Mouse (Mus musculus): ENCODE results near the gene Lysmd2. TPM values are rescaled to one million over a fixed set of nuclear protein-coding genes. Genes with fewer than 3 reads are reported as not detected.

The Lysmd2 gene
- polyA plus RNA-seq (2017; shearing (Covaris generic)) = 6.5 TPM

DNA sequence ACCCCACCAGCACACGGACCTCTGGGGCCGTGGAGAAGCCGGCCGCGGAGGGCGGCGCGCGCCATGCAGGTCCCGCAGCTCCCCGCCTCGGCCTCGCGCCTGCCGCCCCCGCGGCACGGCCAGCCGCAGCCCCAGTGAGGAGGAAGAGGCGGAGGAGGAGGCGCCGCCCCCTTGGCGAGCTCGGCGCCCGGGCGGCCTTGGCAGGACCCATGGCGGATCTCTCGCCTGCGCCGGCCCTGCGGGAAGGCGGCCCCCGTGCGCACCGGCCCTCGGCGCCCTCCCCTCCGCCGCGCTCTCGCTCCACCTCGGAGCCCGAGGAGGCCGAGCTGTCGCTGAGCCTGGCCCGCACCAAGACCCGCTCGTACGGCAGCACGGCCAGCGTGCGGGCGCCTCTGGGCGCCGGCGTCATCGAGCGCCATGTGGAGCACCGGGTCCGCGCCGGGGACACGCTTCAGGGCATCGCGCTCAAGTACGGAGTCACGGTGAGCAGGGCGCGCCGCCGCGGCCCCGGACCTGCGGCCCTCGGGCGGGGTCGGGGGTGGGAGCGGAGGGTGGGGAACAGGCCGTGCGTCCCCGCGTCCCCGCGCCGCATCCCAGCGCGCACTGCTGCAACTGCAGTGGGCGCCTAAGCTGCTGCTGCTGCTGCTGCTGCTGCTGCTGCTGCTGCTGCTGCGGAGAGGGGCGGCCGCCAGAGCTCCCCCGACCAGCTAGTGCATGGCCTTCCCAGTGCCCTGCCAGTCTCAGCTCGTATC, at the start of gene Lysmd2:
Gene Lysmd2, plus strand, starts transcription at position 186 of the 752 bp plus-strand sequence.

DNA sequence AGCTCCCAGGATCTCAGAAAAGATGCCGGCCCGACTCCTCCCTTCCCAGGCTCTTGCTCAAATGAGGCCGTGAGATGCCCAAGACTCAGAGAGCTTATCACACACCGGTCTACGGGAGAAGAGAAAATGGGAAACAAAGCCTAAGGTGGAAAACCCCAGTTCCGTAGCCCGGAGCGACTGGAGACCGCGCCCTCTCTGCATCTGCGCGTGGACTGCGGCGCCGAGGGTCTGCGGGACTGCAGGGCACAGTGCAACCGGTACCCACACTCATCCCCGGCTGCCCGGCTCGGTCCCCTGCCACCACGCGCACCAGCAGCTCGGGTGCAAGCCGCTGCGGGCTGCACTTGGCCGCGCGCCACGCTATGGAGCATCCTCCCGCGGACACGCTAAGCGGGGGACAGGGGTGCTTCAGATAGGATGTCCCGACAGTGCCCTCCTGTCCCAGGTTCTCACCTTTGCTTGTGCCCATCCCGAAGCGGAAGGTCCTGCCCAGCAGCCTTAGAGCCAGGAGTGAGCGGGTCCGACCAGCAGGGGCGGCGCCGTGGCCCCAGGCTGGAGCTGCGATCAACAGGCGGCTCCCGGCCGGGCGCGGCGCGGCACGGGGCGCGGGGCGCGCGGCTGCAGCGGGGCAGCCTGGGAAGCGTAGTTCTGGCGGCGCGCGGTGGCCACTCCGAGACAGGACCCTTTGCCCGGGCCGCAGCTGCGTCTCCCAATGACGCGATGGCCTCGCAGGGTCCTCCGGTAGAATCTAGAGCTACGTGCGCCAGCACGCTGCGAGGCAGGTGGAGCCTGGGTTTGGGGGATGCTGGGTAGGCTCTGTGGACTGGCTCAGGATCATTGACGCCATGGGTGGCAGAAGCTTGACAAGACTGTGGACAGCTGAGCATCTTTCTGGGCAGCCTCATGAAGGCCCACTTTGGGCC, 14.7 kb upstream of the Lysmd2 start, which contains the start of gene Tmod2:
Gene Tmod2, minus strand, starts transcription at position 755 of the 923 bp plus-strand sequence.

DNA sequence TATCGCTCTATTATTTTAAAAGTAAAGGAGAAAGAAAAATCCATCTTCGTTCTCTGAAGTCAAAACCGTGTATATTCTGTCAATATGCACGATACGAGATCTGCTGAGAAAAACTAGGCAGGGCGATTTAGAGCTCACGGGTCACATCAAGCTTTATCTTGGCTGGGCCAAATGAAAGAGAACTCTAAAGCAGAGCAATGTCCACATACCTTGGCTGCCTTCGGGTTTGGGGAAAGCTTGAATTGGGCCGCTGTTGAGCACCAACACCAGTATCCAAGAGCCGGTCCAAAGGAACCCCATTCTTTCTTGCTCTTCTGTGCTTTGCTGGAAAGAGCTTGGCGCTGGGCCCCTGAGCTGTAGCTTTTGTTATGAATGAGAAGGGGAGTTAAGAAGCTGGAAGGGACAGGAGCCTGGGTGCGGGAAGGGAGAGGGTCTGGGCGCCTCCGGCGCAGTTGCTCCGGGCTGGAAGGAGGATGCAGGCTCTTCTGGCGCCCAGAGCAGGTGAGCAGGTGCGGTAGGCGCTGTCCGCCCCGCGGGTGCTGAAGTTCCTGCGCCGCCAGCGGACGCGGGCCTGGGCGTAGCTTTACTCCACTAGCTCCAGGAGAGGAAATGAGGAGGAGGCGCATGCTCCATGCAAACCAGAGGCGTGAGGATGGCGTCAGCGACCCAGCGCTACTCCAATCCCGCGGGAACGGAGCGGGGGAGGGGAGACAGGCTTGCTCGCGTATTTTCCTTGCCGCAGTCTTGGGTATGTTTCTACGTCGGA, 58.1 kb downstream of the Lysmd2 start, which contains the start of gene Scg3:
Gene Scg3, minus strand, starts transcription at position 631 of the 766 bp plus-strand sequence.

Other genes starting within 250 kb of the Lysmd2 start
- gene Mapk6, start 215.7 kb upstream of the Lysmd2 start, polyA plus RNA-seq (2017; shearing (Covaris generic)) = 55.5 TPM
- gene Leo1, start 184.2 kb upstream of the Lysmd2 start, polyA plus RNA-seq (2017; shearing (Covaris generic)) = 34.0 TPM
- gene Tmod3, start 66.1 kb upstream of the Lysmd2 start, polyA plus RNA-seq (2017; shearing (Covaris generic)) = 175 TPM
- not detected for gene Tmod2, start 14.4 kb upstream of the Lysmd2 start, polyA plus RNA-seq (2017; shearing (Covaris generic))
- gene Scg3, start 58.3 kb downstream of the Lysmd2 start, polyA plus RNA-seq (2017; shearing (Covaris generic)) = not detected
- not detected for gene Bmp5, start 149.6 kb downstream of the Lysmd2 start, polyA plus RNA-seq (2017; shearing (Covaris generic))

Data from CD4-positive, CD25-positive, alpha-beta regulatory T cell, adult 9 weeks (primary cell).